Mouse (Mus musculus): ENCODE results near the gene Gm49380. TPM values are rescaled to one million over a fixed set of nuclear protein-coding genes. Genes with fewer than 3 reads are reported as not detected.

The Gm49380 gene
- polyA plus RNA-seq, 1 experiment from 2014 or later: 0.12 TPM

DNA sequence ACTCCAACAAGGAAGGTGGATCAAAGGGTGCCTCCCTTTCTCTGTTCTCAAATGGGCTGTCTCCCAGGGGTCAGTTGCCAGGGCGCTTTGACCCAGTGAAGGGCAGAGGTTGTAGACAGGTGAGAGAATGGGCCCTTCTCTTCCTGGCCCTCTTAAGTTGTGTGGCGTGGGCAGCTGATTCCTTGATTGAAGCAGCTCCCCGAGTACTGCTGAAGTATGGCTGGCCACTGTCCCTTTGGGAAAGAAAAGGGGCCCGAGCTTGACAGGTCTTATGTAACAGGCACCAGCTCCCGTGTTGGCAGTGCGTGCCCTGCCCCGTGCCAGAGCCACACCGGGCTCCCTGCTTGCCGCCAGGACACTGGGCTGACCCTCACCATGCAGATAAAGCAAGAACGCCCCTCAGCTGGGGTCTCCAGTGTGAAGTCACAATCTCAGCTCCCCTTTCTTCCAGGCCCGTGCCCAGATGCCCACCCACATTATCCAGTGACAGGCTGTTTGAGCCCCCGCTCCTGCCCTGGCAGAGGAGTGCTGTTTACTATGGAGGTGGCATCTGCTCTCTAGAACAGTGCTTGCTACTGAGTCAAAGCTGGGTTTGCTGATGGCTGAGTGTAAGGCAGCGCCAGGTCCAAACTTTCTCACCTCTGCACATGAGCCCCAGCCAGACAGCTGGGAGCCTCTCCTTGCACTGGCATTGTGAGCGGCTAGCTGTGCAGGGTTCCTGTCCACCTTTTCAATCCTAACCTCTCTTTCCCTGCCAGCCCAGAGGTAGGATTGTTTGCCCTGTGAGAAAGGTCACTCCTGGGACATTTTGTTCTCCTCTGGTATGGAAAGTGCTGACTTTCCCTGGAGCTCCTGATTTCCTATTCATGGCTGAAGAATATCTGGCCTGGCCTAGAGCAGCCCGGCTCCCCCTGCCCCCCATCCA lies 27.3 kb downstream of the Gm49380 start:
- ATAC-seq: no peak
- no peaks in the 10 kb centered on the region for H3K27me3 ChIP-seq (replicated peaks; ENCODE audit: control insufficient read depth, insufficient read depth, low read length)
- H3K4me1 ChIP-seq (ENCODE audit: control insufficient read depth, insufficient read depth, low read length): peaks cover 48% of the 10 kb centered on the region
- H3K36me3 ChIP-seq (ENCODE audit: control insufficient read depth, insufficient read depth, low read length): no peaks in the 10 kb centered on the region
- peak overlapping the region; percentile 99 for H3K4me2 ChIP-seq (ENCODE audit: low read depth, low read length)
- H3K4me3 ChIP-seq (ENCODE audit: low read length): no peak overlapping the region; the same call in 1 of the 2 replicates
- 70% methylated on average over 15 of the region's 15 CpGs for WGBS
- H3K27ac ChIP-seq (ENCODE audit: low read length): no peak overlapping the region
- no peaks in the 10 kb centered on the region for H3K9me3 ChIP-seq (ENCODE audit: control insufficient read depth, low read length)
- 0 out of 2 replicates have a peak overlapping the region, but pooled peaks have one; percentile 2 for H3K9ac ChIP-seq (ENCODE audit: low read depth, low read length)

DNA sequence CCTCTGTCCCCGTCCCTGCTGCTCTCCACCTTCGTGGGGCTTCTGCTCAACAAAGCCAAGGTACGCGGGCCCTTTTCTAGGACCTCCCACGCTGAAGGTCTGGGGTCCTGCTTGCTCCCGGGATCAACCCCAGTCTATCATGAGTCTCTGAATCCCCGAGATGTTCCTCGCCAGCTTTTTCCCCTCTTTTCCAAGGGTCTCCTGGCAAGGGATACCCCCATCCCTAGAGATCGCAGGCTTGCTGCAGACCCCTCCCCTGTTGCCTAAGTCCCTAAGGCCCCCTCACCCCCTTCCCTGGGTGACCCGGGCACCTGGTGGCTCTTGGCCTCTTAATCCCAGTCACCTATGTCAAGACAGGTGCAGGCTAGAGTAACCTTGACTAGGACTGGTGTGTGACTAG lies 28.0 kb downstream of the Gm49380 start:
- H3K27ac ChIP-seq (ENCODE audit: low read length): no peak overlapping the region
- 5% methylated on average over 10 of the region's 10 CpGs for WGBS
- ATAC-seq: no peak; the same call in 1 of the 2 replicates

GRCm38 (mm10) chr9:44084659-44085229 lies 28.6 kb downstream of the Gm49380 start:
- Histone ChIP-seq H3K9me3 (ENCODE audit: control insufficient read depth, low read length) (no peaks in the 10 kb centered on the region), H3K4me1 (ENCODE audit: control insufficient read depth, insufficient read depth, low read length) (peaks cover 50% of the 10 kb centered on the region), H3K4me2 (ENCODE audit: low read depth, low read length) (peak overlapping the region; percentile 99), H3K27ac (ENCODE audit: low read length) (peak overlapping the region; percentile 50), H3K27me3 (replicated peaks; ENCODE audit: control insufficient read depth, insufficient read depth, low read length) (no peaks in the 10 kb centered on the region), H3K36me3 (ENCODE audit: control insufficient read depth, insufficient read depth, low read length) (no peaks in the 10 kb centered on the region), H3K9ac (ENCODE audit: low read depth, low read length) (peak overlapping the region; percentile 86), H3K4me3 (ENCODE audit: low read length) (peak overlapping the region; percentile 66)
- peak; percentile 68 for ATAC-seq
- under 1% methylated on average over 62 of the region's 62 CpGs for WGBS

More for the DNA sequence above, 28.0 kb downstream of the Gm49380 start:
- H3K4me1 ChIP-seq (ENCODE audit: control insufficient read depth, insufficient read depth, low read length): peaks cover 49% of the 10 kb centered on the region
- peak overlapping the region; percentile 66 for H3K4me3 ChIP-seq (ENCODE audit: low read length)
- peak overlapping the region; percentile 99 for H3K4me2 ChIP-seq (ENCODE audit: low read depth, low read length)
- H3K27me3 ChIP-seq (replicated peaks; ENCODE audit: control insufficient read depth, insufficient read depth, low read length): no peaks in the 10 kb centered on the region
- peak overlapping the region; percentile 86 for H3K9ac ChIP-seq (ENCODE audit: low read depth, low read length)
- no peaks in the 10 kb centered on the region for H3K9me3 ChIP-seq (ENCODE audit: control insufficient read depth, low read length)
- no peaks in the 10 kb centered on the region for H3K36me3 ChIP-seq (ENCODE audit: control insufficient read depth, insufficient read depth, low read length)

DNA sequence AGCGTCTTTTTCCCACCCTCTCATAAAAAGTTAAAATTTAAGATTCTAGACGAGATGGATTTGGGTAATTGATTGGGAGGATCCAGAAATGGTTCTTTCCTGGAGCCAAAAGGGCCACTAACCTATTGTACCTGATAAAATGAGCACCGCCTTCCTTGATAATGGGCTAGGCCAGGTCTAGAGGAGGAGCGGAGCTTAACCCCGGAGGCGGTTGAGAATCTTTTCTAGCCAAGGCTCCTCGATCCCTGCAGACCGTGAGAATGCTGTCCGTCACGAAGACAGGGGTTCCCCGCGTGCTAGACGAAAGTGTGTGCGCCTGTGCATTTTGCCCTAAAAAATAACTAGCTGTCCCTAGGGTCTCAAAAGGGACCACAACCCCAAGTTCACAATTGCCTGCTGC lies 29.1 kb downstream of the Gm49380 start:
- peak overlapping the region; percentile 66 for H3K4me3 ChIP-seq (ENCODE audit: low read length)
- 1% methylated on average over 14 of the region's 14 CpGs for WGBS
- ATAC-seq: peak; percentile 43
- no peaks in the 10 kb centered on the region for H3K36me3 ChIP-seq (ENCODE audit: control insufficient read depth, insufficient read depth, low read length)
- H3K4me1 ChIP-seq (ENCODE audit: control insufficient read depth, insufficient read depth, low read length): peaks cover 53% of the 10 kb centered on the region
- no peaks in the 10 kb centered on the region for H3K27me3 ChIP-seq (replicated peaks; ENCODE audit: control insufficient read depth, insufficient read depth, low read length)
- H3K27ac ChIP-seq (ENCODE audit: low read length): peak overlapping the region; percentile 50
- H3K9ac ChIP-seq (ENCODE audit: low read depth, low read length): peak overlapping the region; percentile 86
- peak overlapping the region; percentile 99 for H3K4me2 ChIP-seq (ENCODE audit: low read depth, low read length)
- H3K9me3 ChIP-seq (ENCODE audit: control insufficient read depth, low read length): no peaks in the 10 kb centered on the region

DNA sequence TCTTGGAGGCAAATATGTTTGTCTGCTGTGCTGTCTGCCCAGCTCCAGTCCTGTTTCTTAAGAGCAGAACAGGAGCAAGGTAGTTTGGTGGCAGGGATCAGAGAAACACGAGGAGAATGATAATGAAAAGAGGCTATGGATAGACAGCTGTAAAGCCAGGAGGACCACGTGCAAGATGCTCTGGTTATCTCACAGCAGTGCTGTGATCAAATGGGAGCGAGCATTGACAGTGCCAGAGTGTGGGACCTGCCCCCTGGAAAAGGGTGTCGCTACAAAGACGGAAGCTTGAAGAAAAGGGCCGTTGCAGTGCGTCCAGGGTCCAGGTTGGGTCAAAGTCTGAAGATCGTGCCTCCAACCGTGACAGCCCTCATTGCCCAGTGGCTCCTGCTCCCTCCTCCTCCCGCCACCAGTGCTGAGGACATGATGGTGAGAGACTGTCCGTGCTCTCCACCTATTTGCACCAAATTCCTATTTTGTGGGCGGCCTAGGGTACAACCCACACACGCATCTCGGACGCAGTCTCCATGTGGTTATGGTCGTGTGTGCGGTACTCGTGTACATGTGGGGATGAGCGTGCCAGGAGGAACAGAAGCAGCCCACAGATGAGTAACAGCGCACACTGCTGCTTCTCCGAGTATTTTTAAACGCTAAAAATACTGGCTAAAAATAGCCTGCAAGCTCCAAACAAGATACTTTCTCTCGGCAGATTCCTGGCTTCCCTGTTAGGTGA lies 29.7 kb downstream of the Gm49380 start:
- peak; percentile 45 for ATAC-seq
- peak overlapping the region; percentile 50 for H3K27ac ChIP-seq (ENCODE audit: low read length)
- peak overlapping the region; percentile 30; the same call in 1 of the 2 replicates for H3K9ac ChIP-seq (ENCODE audit: low read depth, low read length)
- H3K27me3 ChIP-seq (replicated peaks; ENCODE audit: control insufficient read depth, insufficient read depth, low read length): no peaks in the 10 kb centered on the region
- no peaks in the 10 kb centered on the region for H3K36me3 ChIP-seq (ENCODE audit: control insufficient read depth, insufficient read depth, low read length)
- peak overlapping the region; percentile 99 for H3K4me2 ChIP-seq (ENCODE audit: low read depth, low read length)
- no peaks in the 10 kb centered on the region for H3K9me3 ChIP-seq (ENCODE audit: control insufficient read depth, low read length)
- 9% methylated on average over 23 of the region's 23 CpGs for WGBS
- H3K4me3 ChIP-seq (ENCODE audit: low read length): peak overlapping the region; percentile 66
- peaks cover 57% of the 10 kb centered on the region for H3K4me1 ChIP-seq (ENCODE audit: control insufficient read depth, insufficient read depth, low read length)

GRCm38 (mm10) chr9:44082266-44082665 lies 31.0 kb downstream of the Gm49380 start:
- H3K27me3 ChIP-seq (replicated peaks; ENCODE audit: control insufficient read depth, insufficient read depth, low read length): no peaks in the 10 kb centered on the region
- H3K36me3 ChIP-seq (ENCODE audit: control insufficient read depth, insufficient read depth, low read length): no peaks in the 10 kb centered on the region
- H3K27ac ChIP-seq (ENCODE audit: low read length): no peak overlapping the region
- no peak overlapping the region for H3K4me2 ChIP-seq (ENCODE audit: low read depth, low read length)
- no peaks in the 10 kb centered on the region for H3K9me3 ChIP-seq (ENCODE audit: control insufficient read depth, low read length)
- H3K4me3 ChIP-seq (ENCODE audit: low read length): no peak overlapping the region
- peaks cover 53% of the 10 kb centered on the region for H3K4me1 ChIP-seq (ENCODE audit: control insufficient read depth, insufficient read depth, low read length)
- ATAC-seq: no peak
- WGBS: 91% methylated on average over 5 of the region's 5 CpGs
- no peak overlapping the region for H3K9ac ChIP-seq (ENCODE audit: low read depth, low read length)

DNA sequence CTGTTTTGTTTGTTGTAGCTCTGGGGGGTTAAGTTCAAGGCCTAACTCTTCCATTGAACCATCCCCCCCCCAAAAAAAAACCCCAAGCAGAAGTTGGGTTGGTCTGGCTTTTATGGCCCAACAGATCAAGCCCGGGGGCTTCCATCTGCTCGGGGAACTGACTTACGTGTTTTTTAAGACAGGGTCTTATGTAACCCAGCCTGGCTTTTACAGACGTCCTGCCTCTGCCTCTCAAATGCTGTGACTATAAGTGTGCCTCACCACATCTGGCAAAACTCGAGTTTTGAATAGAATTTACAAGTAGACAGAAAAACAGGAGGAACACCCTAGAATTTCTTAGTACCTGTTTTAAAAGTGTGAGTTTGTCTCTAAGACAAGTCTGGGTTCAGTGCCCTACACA lies 31.7 kb downstream of the Gm49380 start:
- Histone ChIP-seq H3K4me2 (ENCODE audit: low read depth, low read length) (no peak overlapping the region), H3K4me1 (ENCODE audit: control insufficient read depth, insufficient read depth, low read length) (peaks cover 48% of the 10 kb centered on the region), H3K9ac (ENCODE audit: low read depth, low read length) (no peak overlapping the region), H3K27me3 (replicated peaks; ENCODE audit: control insufficient read depth, insufficient read depth, low read length) (no peaks in the 10 kb centered on the region), H3K4me3 (ENCODE audit: low read length) (no peak overlapping the region), H3K36me3 (ENCODE audit: control insufficient read depth, insufficient read depth, low read length) (no peaks in the 10 kb centered on the region), H3K27ac (ENCODE audit: low read length) (no peak overlapping the region), H3K9me3 (ENCODE audit: control insufficient read depth, low read length) (no peaks in the 10 kb centered on the region)
- ATAC-seq: no peak
- WGBS: 69% methylated on average over 5 of the region's 5 CpGs

GRCm38 (mm10) chr9:44080953-44081352 lies 32.3 kb downstream of the Gm49380 start:
- H3K4me3 ChIP-seq (ENCODE audit: low read length): no peak overlapping the region
- H3K27ac ChIP-seq (ENCODE audit: low read length): no peak overlapping the region
- H3K36me3 ChIP-seq (ENCODE audit: control insufficient read depth, insufficient read depth, low read length): no peaks in the 10 kb centered on the region
- H3K4me2 ChIP-seq (ENCODE audit: low read depth, low read length): no peak overlapping the region
- peaks cover 42% of the 10 kb centered on the region for H3K4me1 ChIP-seq (ENCODE audit: control insufficient read depth, insufficient read depth, low read length)
- WGBS: 67% methylated on average over 5 of the region's 5 CpGs
- no peak for ATAC-seq
- H3K9me3 ChIP-seq (ENCODE audit: control insufficient read depth, low read length): no peaks in the 10 kb centered on the region
- no peak overlapping the region for H3K9ac ChIP-seq (ENCODE audit: low read depth, low read length)
- no peaks in the 10 kb centered on the region for H3K27me3 ChIP-seq (replicated peaks; ENCODE audit: control insufficient read depth, insufficient read depth, low read length)

All from intestine, embryonic 16.5 days (tissue).